Mouse (Mus musculus): ENCODE data around the gene Nxn. TPM values are rescaled to one million over a fixed set of nuclear protein-coding genes. Genes with fewer than 3 reads are reported as not detected.

Gene Nxn
- polyA plus RNA-seq, 1 experiment from 2014 or later = 57.3 TPM

DNA sequence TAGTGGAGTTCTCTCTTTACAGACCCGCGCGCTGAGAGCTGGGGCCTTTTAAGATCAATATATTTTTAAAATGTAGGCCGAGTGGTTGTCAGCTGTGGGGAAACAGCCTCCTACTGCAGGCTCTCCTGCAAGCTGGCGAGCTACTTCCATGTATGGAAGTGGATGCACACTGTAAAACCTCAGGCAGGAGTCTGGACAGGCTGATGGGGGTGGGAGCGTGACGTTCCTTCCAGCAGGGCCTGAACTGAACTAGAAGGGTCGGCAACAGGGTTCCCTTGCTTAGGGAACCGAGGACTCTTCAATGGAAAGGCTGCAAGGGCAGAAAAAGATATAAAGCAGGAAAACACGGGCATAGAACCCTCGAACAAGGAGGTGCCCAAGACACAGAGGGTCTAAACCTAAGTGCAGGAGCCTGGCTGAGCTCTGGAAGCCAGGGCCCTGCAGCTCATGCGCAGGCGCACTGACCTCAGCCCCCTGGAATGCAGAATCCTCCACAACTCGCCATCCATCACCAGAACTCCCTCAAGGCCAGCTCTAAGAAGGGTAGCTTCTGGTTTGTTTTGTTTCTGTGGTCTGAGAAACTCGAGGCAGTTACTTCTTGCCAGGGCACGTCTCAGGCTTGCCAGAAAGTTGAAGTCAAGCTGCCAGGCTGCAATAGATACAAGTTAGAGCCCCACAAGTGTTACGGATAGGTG, 24.3 kb downstream of the Nxn start:
- no peak for ATAC-seq (ENCODE audit: low FRiP score)

DNA sequence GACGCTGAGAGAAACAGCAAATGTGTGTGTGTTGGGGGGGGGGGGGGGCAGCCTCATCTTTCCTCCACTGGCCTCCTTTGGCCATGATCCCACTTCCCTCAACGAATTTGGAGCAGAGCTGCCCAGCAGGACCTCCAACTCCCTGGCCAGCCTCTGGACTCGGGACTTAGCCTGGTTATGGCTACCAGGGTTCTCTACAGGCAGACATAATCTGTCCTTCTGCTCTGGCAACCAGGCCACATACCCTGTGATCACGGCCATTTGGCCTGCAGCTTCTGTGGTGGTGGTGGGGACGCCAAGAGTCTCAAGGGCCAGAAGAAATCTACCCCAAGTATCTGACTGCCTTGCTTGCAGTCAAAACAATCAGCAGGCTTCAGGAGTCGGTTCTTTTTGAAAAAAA, 26.4 kb downstream of the Nxn start:
- H3K27me3 ChIP-seq = no peaks in the 10 kb centered on the region
- no peaks in the 10 kb centered on the region for H3K9me3 ChIP-seq (replicated peaks)
- peaks cover 46% of the 10 kb centered on the region for H3K4me1 ChIP-seq
- H3K4me3 ChIP-seq = no peak overlapping the region
- no peaks in the 10 kb centered on the region for H3K36me3 ChIP-seq
- ATAC-seq (ENCODE audit: low FRiP score) = no peak
- WGBS = 52% methylated on average over 6 of the region's 6 CpGs
- no peak overlapping the region for H3K27ac ChIP-seq
- no peak overlapping the region for H3K4me2 ChIP-seq (replicated peaks)
- no peak overlapping the region for H3K9ac ChIP-seq

More for the DNA sequence above, 24.3 kb downstream of the Nxn start:
- H3K27me3 ChIP-seq = no peaks in the 10 kb centered on the region
- no peak overlapping the region for H3K9ac ChIP-seq
- no peaks in the 10 kb centered on the region for H3K36me3 ChIP-seq
- H3K4me1 ChIP-seq = peaks cover 46% of the 10 kb centered on the region
- no peaks in the 10 kb centered on the region for H3K9me3 ChIP-seq (replicated peaks)
- H3K4me2 ChIP-seq (replicated peaks) = no peak overlapping the region
- H3K4me3 ChIP-seq = no peak overlapping the region
- peak overlapping the region; percentile 37 for H3K27ac ChIP-seq
- 59% methylated on average over 17 of the region's 17 CpGs for WGBS

DNA sequence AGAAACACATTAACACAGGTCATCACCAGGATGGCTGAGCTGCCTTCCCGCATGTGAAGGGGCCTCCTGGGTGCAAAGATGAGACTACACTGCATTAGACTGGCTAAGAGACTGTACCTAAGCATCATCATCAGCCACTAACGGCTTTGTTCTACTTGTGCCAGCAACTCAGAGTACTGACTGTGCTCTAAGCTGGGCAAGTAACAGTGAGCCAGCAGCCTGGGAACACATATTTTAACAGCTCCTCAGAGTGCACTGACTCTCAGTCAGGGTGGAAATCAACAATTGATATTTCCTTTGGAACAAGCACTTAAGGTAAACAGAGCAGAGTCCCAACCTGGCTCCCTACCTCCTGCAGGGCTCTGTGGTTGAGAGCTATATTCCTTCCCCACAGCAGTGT, 26.8 kb downstream of the Nxn start:
- Histone ChIP-seq H3K9me3 (replicated peaks) (no peaks in the 10 kb centered on the region), H3K4me3 (no peak overlapping the region), H3K27ac (no peak overlapping the region), H3K27me3 (no peaks in the 10 kb centered on the region), H3K4me1 (peaks cover 44% of the 10 kb centered on the region), H3K4me2 (replicated peaks) (no peak overlapping the region), H3K36me3 (no peaks in the 10 kb centered on the region), H3K9ac (no peak overlapping the region)
- 83% methylated on average over 2 of the region's 2 CpGs for WGBS
- no peak for ATAC-seq (ENCODE audit: low FRiP score)

- Histone ChIP-seq H3K4me3 (no peak overlapping the region), H3K36me3 (no peaks in the 10 kb centered on the region), H3K9me3 (replicated peaks) (no peaks in the 10 kb centered on the region), H3K4me1 (peaks cover 38% of the 10 kb centered on the region), H3K9ac (no peak overlapping the region), H3K27ac (no peak overlapping the region), H3K27me3 (no peaks in the 10 kb centered on the region), H3K4me2 (replicated peaks) (no peak overlapping the region)
- no peak for ATAC-seq (ENCODE audit: low FRiP score)
Measured at GRCm38 (mm10) chr11:76370491-76370890, 28.4 kb downstream of the Nxn start.

DNA sequence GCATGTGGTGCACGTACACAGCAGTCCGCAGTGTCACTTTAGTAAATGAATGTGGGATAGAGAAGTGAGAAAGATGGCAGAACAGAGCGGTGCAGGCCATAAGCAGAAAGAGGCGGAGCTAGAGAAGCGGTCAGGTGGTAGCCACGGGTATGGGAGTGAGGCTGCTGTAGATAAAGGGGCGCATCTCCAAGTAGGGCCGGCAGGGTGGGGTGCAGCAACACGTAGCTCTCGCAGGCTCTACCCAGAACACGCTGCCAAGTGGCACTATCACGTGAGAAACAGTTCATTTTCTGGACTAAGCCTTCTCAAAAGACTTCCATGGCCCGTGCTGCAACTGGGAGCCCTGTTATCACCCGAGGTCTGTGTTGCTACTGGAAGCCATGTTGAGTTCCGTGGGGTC, 32.2 kb downstream of the Nxn start:
- H3K36me3 ChIP-seq = no peaks in the 10 kb centered on the region
- no peak for ATAC-seq (ENCODE audit: low FRiP score)
- H3K9ac ChIP-seq = no peak overlapping the region
- H3K4me1 ChIP-seq = peaks cover 24% of the 10 kb centered on the region
- H3K9me3 ChIP-seq (replicated peaks) = no peaks in the 10 kb centered on the region
- no peak overlapping the region for H3K4me2 ChIP-seq (replicated peaks)
- no peak overlapping the region for H3K27ac ChIP-seq
- H3K27me3 ChIP-seq = no peaks in the 10 kb centered on the region
- WGBS = 86% methylated on average over 15 of the region's 15 CpGs
- no peak overlapping the region for H3K4me3 ChIP-seq

- no peak for ATAC-seq (ENCODE audit: low FRiP score)
- H3K9ac ChIP-seq = no peak overlapping the region
- H3K27ac ChIP-seq = no peak overlapping the region
- 57% methylated on average over 5 of the region's 5 CpGs for WGBS
- no peak overlapping the region for H3K4me3 ChIP-seq
- H3K4me2 ChIP-seq (replicated peaks) = no peak overlapping the region
- H3K4me1 ChIP-seq = peaks cover 37% of the 10 kb centered on the region
- H3K9me3 ChIP-seq (replicated peaks) = no peaks in the 10 kb centered on the region
- H3K36me3 ChIP-seq = no peaks in the 10 kb centered on the region
- H3K27me3 ChIP-seq = no peaks in the 10 kb centered on the region
Measured at GRCm38 (mm10) chr11:76364038-76364437, 34.9 kb downstream of the Nxn start.

GRCm38 (mm10) chr11:76363636-76364035, 35.3 kb downstream of the Nxn start:
- Histone ChIP-seq H3K36me3 (no peaks in the 10 kb centered on the region), H3K4me2 (replicated peaks) (no peak overlapping the region), H3K9ac (no peak overlapping the region), H3K4me1 (peaks cover 41% of the 10 kb centered on the region), H3K9me3 (replicated peaks) (no peaks in the 10 kb centered on the region), H3K27ac (peak overlapping the region; percentile 52), H3K4me3 (no peak overlapping the region), H3K27me3 (no peaks in the 10 kb centered on the region)
- 19% methylated on average over 9 of the region's 9 CpGs for WGBS
- no peak for ATAC-seq (ENCODE audit: low FRiP score)

DNA sequence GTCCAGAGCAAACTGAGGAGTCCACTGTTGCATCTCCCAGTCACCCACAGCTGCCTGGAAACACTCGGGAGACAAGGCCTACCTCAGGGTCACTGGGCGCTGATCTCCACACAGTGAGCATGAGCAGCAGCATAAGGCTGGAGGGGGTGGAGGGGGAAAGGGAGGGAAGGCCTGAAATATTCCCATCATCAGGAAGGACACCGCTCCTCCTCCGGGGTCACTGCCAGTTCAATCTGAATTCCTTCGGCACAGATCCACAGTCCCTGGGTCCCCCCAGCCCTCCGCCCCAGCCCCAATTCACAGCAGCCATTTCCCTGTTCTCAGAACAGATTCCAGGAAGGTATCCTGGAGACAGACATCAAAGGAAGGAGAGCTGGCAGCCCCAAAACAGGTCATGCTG, 35.8 kb downstream of the Nxn start:
- no peak overlapping the region for H3K9ac ChIP-seq
- no peaks in the 10 kb centered on the region for H3K27me3 ChIP-seq
- no peak overlapping the region for H3K4me3 ChIP-seq
- H3K36me3 ChIP-seq = no peaks in the 10 kb centered on the region
- WGBS = 7% methylated on average over 6 of the region's 6 CpGs
- peaks cover 44% of the 10 kb centered on the region for H3K4me1 ChIP-seq
- peak overlapping the region; percentile 52; the same call in 1 of the 2 replicates for H3K27ac ChIP-seq
- no peaks in the 10 kb centered on the region for H3K9me3 ChIP-seq (replicated peaks)
- no peak for ATAC-seq (ENCODE audit: low FRiP score)
- peak overlapping the region; percentile 9; the same call in 1 of the 2 replicates for H3K4me2 ChIP-seq (replicated peaks)

- H3K9me3 ChIP-seq (replicated peaks) = no peaks in the 10 kb centered on the region
- peaks cover 54% of the 10 kb centered on the region for H3K4me1 ChIP-seq
- 72% methylated on average over 4 of the region's 4 CpGs for WGBS
- H3K27me3 ChIP-seq = no peaks in the 10 kb centered on the region
- H3K9ac ChIP-seq = no peak overlapping the region
- no peak overlapping the region for H3K4me2 ChIP-seq (replicated peaks)
- H3K27ac ChIP-seq = no peak overlapping the region
- H3K36me3 ChIP-seq = no peaks in the 10 kb centered on the region
- no peak overlapping the region for H3K4me3 ChIP-seq
- no peak for ATAC-seq (ENCODE audit: low FRiP score)
Measured at GRCm38 (mm10) chr11:76361422-76361821, 37.5 kb downstream of the Nxn start.

DNA sequence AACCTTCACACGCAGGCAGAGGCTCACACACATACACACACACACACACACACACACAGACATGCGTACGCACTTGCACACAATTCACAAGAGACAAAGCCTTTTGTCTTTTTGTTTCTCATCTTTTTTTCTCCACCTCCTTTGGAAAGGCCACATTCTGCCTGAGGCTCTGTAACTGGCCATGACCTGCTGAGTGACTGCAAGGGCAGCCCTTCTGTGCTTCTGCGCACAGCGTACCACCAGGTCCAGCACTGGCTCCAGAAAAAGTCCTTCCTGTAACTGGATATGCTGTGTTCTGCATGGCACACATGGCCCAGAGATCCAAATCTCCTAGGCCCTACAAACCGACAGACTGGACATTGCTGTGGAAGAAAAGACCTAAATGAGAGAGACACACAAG, 38.7 kb downstream of the Nxn start:
- Histone ChIP-seq H3K4me3 (no peak overlapping the region), H3K36me3 (no peaks in the 10 kb centered on the region), H3K27ac (peak overlapping the region; percentile 8), H3K27me3 (no peaks in the 10 kb centered on the region), H3K4me2 (replicated peaks) (no peak overlapping the region), H3K4me1 (peaks cover 57% of the 10 kb centered on the region), H3K9ac (no peak overlapping the region), H3K9me3 (replicated peaks) (no peaks in the 10 kb centered on the region)
- ATAC-seq (ENCODE audit: low FRiP score) = no peak
- 56% methylated on average over 6 of the region's 6 CpGs for WGBS

- H3K4me3 ChIP-seq = no peak overlapping the region
- H3K4me2 ChIP-seq (replicated peaks) = no peak overlapping the region
- no peaks in the 10 kb centered on the region for H3K36me3 ChIP-seq
- peaks cover 55% of the 10 kb centered on the region for H3K4me1 ChIP-seq
- H3K27me3 ChIP-seq = no peaks in the 10 kb centered on the region
- no peak overlapping the region for H3K27ac ChIP-seq
- WGBS = 53% methylated on average over 14 of the region's 14 CpGs
- no peak overlapping the region for H3K9ac ChIP-seq
- ATAC-seq (ENCODE audit: low FRiP score) = no peak
- H3K9me3 ChIP-seq (replicated peaks) = no peaks in the 10 kb centered on the region
Measured at GRCm38 (mm10) chr11:76358628-76359320, 40.2 kb downstream of the Nxn start.

DNA sequence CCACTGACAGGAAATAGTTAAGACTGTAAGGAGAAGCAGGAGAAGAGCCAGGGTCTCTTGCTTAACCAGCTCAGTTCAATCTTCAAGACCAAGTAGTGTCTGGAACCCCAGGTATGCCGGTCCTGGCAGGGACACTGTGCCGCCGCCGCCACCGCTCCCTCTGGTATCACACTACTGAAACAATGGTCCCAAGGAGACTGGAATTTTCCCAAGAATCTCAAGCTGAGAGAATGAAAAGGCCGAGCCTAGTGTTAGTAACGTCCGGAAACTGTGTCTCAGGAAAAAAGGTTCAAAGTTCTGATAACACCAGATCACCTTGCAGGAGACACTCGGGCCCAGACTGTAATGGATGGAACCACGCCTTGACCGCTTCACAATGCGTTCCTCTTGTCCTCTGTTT, 41.5 kb downstream of the Nxn start:
- Histone ChIP-seq H3K4me2 (replicated peaks) (no peak overlapping the region), H3K9me3 (replicated peaks) (no peaks in the 10 kb centered on the region), H3K27ac (peak overlapping the region; percentile 8; the same call in 1 of the 2 replicates), H3K27me3 (no peaks in the 10 kb centered on the region), H3K4me1 (peaks cover 55% of the 10 kb centered on the region), H3K4me3 (no peak overlapping the region), H3K9ac (no peak overlapping the region), H3K36me3 (no peaks in the 10 kb centered on the region)
- WGBS = 44% methylated on average over 12 of the region's 12 CpGs
- ATAC-seq (ENCODE audit: low FRiP score) = no peak

GRCm38 (mm10) chr11:76356091-76356490, 42.8 kb downstream of the Nxn start:
- Histone ChIP-seq H3K9ac (no peak overlapping the region), H3K4me2 (replicated peaks) (no peak overlapping the region), H3K4me1 (peaks cover 64% of the 10 kb centered on the region), H3K27ac (no peak overlapping the region), H3K27me3 (no peaks in the 10 kb centered on the region), H3K4me3 (no peak overlapping the region), H3K36me3 (no peaks in the 10 kb centered on the region), H3K9me3 (replicated peaks) (no peaks in the 10 kb centered on the region)
- no peak for ATAC-seq (ENCODE audit: low FRiP score)
- WGBS = 79% methylated on average over 9 of the region's 11 CpGs
